Mouse (Mus musculus) intestine, embryonic 16.5 days (tissue): ENCODE results near the gene Atp6v0a4. TPM values are rescaled to one million over a fixed set of nuclear protein-coding genes. Genes with fewer than 3 reads are reported as not detected.

Experiments
- ATAC-seq: fragments of 200-750 bp; cut with Nextera tagmentation; 2 replicates; pipeline ENCODE4 v1.8.0; 2017; ENCODE audit warnings: moderate TSS enrichment, moderate library complexity
- H3K27ac ChIP-seq: fragments of 300-500 bp; sonication (generic); 2 replicates; pipeline ENCODE4 v1.5.1; 2014; ENCODE audit warnings: mild to moderate bottlenecking, low read length
- H3K27me3 ChIP-seq: fragments of 300-500 bp; sonication (generic); replicated peaks from 2 replicates; pipeline ENCODE4 v1.6.1; 2014; ENCODE audit warnings: low read length, control low read depth, mixed read lengths; ENCODE audit not compliant: control insufficient read depth, insufficient read depth
- H3K36me3 ChIP-seq: fragments of 300-500 bp; sonication (generic); 2 replicates; pipeline ENCODE4 v1.6.1; 2014; ENCODE audit warnings: low read length, control low read depth; ENCODE audit not compliant: control insufficient read depth, insufficient read depth
- H3K4me1 ChIP-seq: fragments of 300-500 bp; sonication (generic); 2 replicates; pipeline ENCODE4 v1.6.1; 2014; ENCODE audit warnings: low read length, control low read depth, mixed read lengths; ENCODE audit not compliant: control insufficient read depth, insufficient read depth
- H3K4me2 ChIP-seq: fragments of 300-500 bp; sonication (generic); 2 replicates; pipeline ENCODE4 v1.6.1; 2014; ENCODE audit warnings: low read depth, low read length, control low read depth
- H3K4me3 ChIP-seq: fragments of 300-500 bp; sonication (generic); 2 replicates; pipeline ENCODE4 v1.5.1; 2014; ENCODE audit warnings: mild to moderate bottlenecking, low read length
- H3K9ac ChIP-seq: fragments of 300-500 bp; sonication (generic); 2 replicates; pipeline ENCODE4 v1.6.1; 2014; ENCODE audit warnings: low read depth, low read length
- H3K9me3 ChIP-seq: fragments of 300-500 bp; sonication (generic); 2 replicates; pipeline ENCODE4 v1.6.1; 2016; ENCODE audit warnings: low read length, control low read depth; ENCODE audit not compliant: control insufficient read depth
- WGBS: fragments of 180-500 bp; shearing (Covaris S2); extraction: QIAGEN DNeasy Blood & Tissue Kit; methylation state at CpG from one replicate; pipeline ENCODE4 v1.1.7; 2014; 5-methylcytosine and 5-hydroxymethylcytosine counted together
- polyA plus RNA-seq: library from polyadenylated mRNA; unstranded; fragments of >200 nt; fragmentation: Nextera tagmentation; extraction: Ambion mirVana; gene quantifications from 2 replicates; pipeline ENCODE4 v1.2.1, GENCODE M21; 2015

Gene Atp6v0a4
- polyA plus RNA-seq, 1 experiment from 2014 or later = 5.4 TPM

DNA sequence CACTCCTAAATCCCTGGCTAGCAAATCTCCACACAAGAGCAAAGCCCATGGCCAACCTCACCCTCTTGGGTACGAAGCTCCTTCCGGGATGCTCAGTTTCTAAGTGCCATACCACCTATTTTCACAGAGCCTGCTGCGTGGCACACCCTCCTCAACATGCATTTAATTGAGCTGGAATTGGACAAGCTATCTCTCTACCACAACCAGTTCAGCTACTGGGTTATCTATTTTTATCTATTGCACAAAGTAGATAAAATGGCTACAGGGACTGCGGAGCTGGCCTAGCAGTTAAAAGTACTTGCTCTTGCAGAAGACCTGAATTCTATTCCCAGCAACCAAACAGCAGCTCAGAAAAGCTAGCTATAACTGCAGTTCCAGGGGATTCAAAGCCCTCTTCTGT lies 53.1 kb downstream of the Atp6v0a4 start:
- H3K9me3 ChIP-seq = no peaks in the 10 kb centered on the region
- no peak for ATAC-seq
- H3K4me1 ChIP-seq = peaks cover 2% of the 10 kb centered on the region; the same call in 1 of the 2 replicates
- H3K9ac ChIP-seq = no peak overlapping the region
- no peak overlapping the region for H3K27ac ChIP-seq
- no peaks in the 10 kb centered on the region for H3K36me3 ChIP-seq
- no peak overlapping the region for H3K4me2 ChIP-seq
- WGBS = 76% methylated on average over 4 of the region's 4 CpGs
- no peak overlapping the region for H3K4me3 ChIP-seq
- H3K27me3 ChIP-seq = no peaks in the 10 kb centered on the region

DNA sequence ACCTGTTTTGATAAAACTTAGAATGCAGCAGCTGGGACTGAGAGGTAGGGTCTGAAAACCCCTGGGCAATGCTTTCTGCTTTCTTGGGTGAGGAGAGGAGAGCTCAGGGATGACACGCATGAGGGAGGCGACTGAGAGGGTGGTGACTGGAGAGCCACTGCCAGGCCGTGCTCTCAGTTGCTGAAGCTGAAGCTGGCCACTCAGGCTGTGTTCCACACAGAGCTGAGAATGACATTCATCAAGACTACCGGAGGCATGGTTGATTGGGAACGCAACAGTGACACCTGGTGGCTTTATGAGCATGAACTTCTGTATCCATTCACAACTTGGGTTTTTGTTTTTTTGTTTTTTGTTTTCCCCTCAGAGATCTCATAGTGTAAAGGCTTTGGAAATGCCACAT lies 58.2 kb downstream of the Atp6v0a4 start:
- no peak overlapping the region for H3K27ac ChIP-seq
- H3K4me2 ChIP-seq = no peak overlapping the region
- 3% methylated on average over 5 of the region's 5 CpGs for WGBS
- H3K9me3 ChIP-seq = peaks cover 5% of the 10 kb centered on the region; the same call in 1 of the 2 replicates
- peaks cover 2% of the 10 kb centered on the region; the same call in 1 of the 2 replicates for H3K4me1 ChIP-seq
- ATAC-seq = peak; percentile 76
- H3K4me3 ChIP-seq = no peak overlapping the region
- H3K27me3 ChIP-seq = no peaks in the 10 kb centered on the region
- H3K36me3 ChIP-seq = no peaks in the 10 kb centered on the region
- no peak overlapping the region for H3K9ac ChIP-seq

GRCm38 (mm10) chr6:38065501-38066122 lies 58.8 kb downstream of the Atp6v0a4 start:
- H3K27ac ChIP-seq = no peak overlapping the region
- H3K4me1 ChIP-seq = peaks cover 2% of the 10 kb centered on the region; the same call in 1 of the 2 replicates
- no peaks in the 10 kb centered on the region for H3K27me3 ChIP-seq
- no peak overlapping the region for H3K9ac ChIP-seq
- no peaks in the 10 kb centered on the region for H3K36me3 ChIP-seq
- no peak for ATAC-seq
- 73% methylated on average over 11 of the region's 11 CpGs for WGBS
- no peak overlapping the region for H3K4me3 ChIP-seq
- no peak overlapping the region for H3K4me2 ChIP-seq
- peaks cover 5% of the 10 kb centered on the region; the same call in 1 of the 2 replicates for H3K9me3 ChIP-seq

DNA sequence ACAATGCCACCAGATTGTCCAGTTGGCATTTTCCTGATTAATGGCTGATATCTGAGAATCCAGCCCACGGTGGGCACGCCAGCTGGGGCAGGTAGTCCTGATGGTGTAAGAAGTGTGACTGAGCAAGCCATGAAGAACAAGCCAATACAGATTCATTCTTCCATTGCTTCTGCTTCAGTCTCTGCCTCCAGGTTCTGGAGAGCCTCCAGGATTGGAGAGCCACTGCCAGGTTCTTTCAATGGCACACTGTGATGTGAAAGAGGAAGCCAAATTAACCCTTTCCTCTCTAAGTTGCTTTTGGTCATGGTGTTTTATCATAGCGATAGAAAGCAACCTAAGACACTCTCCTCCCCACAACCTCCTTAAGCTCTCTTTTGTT lies 59.3 kb downstream of the Atp6v0a4 start:
- 87% methylated on average over 3 of the region's 3 CpGs for WGBS
- Histone ChIP-seq H3K4me3 (no peak overlapping the region), H3K27me3 (no peaks in the 10 kb centered on the region), H3K4me2 (no peak overlapping the region), H3K27ac (no peak overlapping the region), H3K9ac (no peak overlapping the region), H3K36me3 (no peaks in the 10 kb centered on the region), H3K9me3 (peaks cover 5% of the 10 kb centered on the region; the same call in 1 of the 2 replicates), H3K4me1 (peaks cover 2% of the 10 kb centered on the region; the same call in 1 of the 2 replicates)
- no peak for ATAC-seq

DNA sequence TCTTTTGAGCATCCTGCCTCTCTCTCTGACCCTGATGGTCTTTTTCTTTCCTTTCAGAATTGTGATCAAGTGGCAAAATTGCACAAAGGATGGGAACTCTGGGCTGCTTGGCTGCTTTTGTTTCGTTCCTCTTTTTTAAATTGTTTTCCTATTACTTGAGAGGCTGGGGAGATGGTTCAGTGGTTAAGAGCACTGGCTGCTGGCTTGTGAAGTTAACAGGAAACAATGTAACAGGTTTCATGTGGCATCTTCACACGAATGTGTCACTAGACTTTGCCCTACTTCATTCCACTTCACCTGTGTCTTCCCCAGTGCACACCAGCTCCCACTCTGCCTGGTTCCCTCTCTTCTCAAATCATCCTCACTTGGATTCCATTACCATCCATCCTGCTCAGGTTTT lies 59.8 kb downstream of the Atp6v0a4 start:
- ATAC-seq = no peak
- Histone ChIP-seq H3K9ac (no peak overlapping the region), H3K27ac (no peak overlapping the region)

GRCm38 (mm10) chr6:38058805-38059204 lies 65.6 kb downstream of the Atp6v0a4 start:
- Histone ChIP-seq H3K9ac (no peak overlapping the region), H3K4me2 (no peak overlapping the region), H3K4me3 (no peak overlapping the region), H3K27me3 (no peaks in the 10 kb centered on the region), H3K9me3 (peaks cover 3% of the 10 kb centered on the region; the same call in 1 of the 2 replicates), H3K4me1 (no peaks in the 10 kb centered on the region), H3K36me3 (no peaks in the 10 kb centered on the region), H3K27ac (no peak overlapping the region)
- no peak for ATAC-seq
- 56% methylated on average over 5 of the region's 5 CpGs for WGBS

More for the DNA sequence above, 59.8 kb downstream of the Atp6v0a4 start:
- Histone ChIP-seq H3K4me1 (peaks cover 2% of the 10 kb centered on the region; the same call in 1 of the 2 replicates), H3K4me2 (no peak overlapping the region), H3K36me3 (no peaks in the 10 kb centered on the region), H3K4me3 (no peak overlapping the region), H3K9me3 (peaks cover 5% of the 10 kb centered on the region; the same call in 1 of the 2 replicates), H3K27me3 (no peaks in the 10 kb centered on the region)
- 80% methylated on average over 2 of the region's 2 CpGs for WGBS

DNA sequence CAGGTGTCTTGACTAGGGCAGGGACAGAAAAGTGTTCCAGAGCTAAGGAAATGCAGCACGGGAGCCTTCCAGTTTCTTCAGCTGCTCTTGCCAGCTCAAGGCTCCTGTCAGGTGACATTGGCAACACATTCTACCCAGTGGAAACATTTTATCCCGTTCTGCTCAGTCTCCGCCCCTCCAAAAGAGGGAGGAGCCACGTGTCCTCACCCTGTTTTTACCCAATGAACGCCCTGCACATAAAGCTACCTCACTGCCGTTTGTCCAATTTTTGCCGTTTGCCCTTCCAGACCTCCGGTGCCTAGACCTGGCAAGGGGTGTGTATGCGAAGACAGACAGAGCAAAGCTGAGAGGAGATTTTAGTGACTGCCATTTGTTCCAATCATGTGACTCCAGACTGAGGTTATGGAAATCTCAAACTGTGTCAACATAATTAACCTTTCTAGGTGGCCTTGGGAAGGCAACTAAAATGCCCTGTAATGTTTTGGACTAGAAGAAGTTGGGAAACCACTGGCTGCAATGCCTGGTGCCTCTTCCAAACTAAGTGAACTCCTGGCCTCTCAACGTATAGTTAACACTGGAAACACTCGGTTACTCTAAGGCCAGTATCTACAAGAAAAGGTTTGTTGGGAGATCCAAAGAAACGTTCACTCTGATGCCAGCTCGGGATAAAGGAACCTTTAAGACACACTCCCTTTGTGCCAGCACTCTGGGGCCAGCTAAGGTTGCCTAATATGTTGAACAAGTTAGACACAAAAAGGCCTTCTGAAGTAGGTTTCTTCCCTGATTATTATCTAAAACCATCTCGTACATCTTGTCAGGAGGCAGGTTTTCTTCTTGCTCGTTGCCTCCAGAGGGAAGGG lies 68.7 kb downstream of the Atp6v0a4 start:
- H3K4me3 ChIP-seq = no peak overlapping the region
- 80% methylated on average over 15 of the region's 15 CpGs for WGBS
- no peak for ATAC-seq
- no peaks in the 10 kb centered on the region for H3K4me1 ChIP-seq
- no peak overlapping the region for H3K27ac ChIP-seq
- H3K9me3 ChIP-seq = no peaks in the 10 kb centered on the region
- H3K9ac ChIP-seq = no peak overlapping the region
- H3K27me3 ChIP-seq = no peaks in the 10 kb centered on the region
- H3K36me3 ChIP-seq = no peaks in the 10 kb centered on the region
- H3K4me2 ChIP-seq = no peak overlapping the region

DNA sequence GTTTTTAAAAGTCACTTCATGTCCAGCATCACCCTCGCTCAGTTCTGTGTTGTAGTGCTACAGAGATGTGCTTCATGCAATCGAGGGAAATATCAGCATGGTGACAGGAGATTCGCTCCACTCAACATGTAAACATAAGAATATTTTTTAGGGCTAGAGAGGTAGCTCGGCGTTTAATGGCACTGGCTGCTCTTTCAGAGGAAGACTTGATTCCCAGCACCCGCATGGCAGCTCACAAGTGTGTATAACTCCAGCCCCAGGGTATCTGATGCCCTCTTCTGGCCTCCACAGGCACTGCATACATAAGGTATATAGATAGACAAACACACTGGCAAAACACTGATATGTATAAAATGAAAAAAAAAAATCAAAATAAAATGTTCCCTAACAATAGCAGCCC lies 74.8 kb downstream of the Atp6v0a4 start:
- ATAC-seq = no peak
- Histone ChIP-seq H3K36me3 (no peaks in the 10 kb centered on the region), H3K27me3 (no peaks in the 10 kb centered on the region), H3K27ac (no peak overlapping the region), H3K4me1 (no peaks in the 10 kb centered on the region; the same call in 1 of the 2 replicates), H3K9me3 (no peaks in the 10 kb centered on the region), H3K4me2 (no peak overlapping the region), H3K9ac (no peak overlapping the region), H3K4me3 (no peak overlapping the region)
- WGBS = 90% methylated on average over 6 of the region's 6 CpGs

DNA sequence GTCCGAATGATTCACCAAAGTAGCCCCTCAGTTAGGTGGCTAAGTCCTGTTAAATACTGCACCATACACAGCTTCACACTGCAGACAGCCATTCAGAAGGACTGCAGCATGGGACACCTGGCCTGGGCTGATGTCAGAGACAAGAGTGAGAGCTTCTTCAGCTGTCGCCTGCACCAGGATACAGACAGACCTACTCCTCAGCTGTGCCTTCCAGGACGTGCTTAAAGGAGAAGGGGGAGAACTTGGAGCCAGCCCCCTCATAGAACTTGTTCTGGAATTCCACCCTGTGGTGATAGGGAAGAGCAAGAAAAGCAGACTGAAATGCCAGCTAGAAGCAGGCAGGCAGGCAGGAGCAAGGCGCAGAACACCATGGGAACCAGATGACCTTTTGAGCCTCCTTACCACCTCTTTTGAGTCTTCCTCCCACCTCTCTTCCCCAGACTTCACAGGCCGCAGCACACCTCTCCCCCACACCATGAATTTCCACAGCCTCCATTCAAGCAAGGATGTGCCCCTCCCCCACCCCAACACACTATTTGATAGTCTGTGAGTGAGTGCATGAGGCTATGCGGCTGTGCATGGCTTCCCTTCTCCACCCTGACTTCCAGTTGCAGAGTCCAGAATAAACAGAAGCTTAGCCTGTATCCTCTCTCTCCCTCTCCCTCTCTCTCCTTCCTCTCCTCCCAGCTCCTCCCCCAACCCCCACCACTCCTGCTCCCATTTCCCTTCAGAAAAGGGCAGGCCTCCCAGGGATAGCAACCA lies 75.4 kb downstream of the Atp6v0a4 start:
- Histone ChIP-seq H3K4me2 (no peak overlapping the region), H3K9ac (no peak overlapping the region), H3K27ac (no peak overlapping the region), H3K36me3 (no peaks in the 10 kb centered on the region), H3K4me1 (no peaks in the 10 kb centered on the region; the same call in 1 of the 2 replicates), H3K9me3 (no peaks in the 10 kb centered on the region), H3K4me3 (no peak overlapping the region), H3K27me3 (no peaks in the 10 kb centered on the region)
- 45% methylated on average over 6 of the region's 6 CpGs for WGBS
- ATAC-seq = no peak
